Mouse (Mus musculus) Muller cell, postnatal 12 days (primary cell): ENCODE measurements around the gene Lrrc8e.

ENCODE experiments used
- DNase-seq: peaks from one replicate; pipeline ENCODE4 v3.0.0-alpha.2; 2015; ENCODE audit errors: inconsistent ontology term

The Lrrc8e gene

GRCm38 (mm10) chr8:4226739-4227347 is at the start of gene Lrrc8e:
Gene Lrrc8e, plus strand, starts transcription at chr8:4226827.
- DNase-seq = peak; percentile 73

- DNase-seq = no peak
Observed at GRCm38 (mm10) chr8:4183409-4183808, 43.2 kb upstream of the Lrrc8e start.

GRCm38 (mm10) chr8:4186151-4186550 is 40.5 kb upstream of the Lrrc8e start:
- no peak for DNase-seq

GRCm38 (mm10) chr8:4188605-4189004 is 38.0 kb upstream of the Lrrc8e start:
- DNase-seq = no peak

- DNase-seq = no peak
Observed at GRCm38 (mm10) chr8:4189031-4189722, 37.5 kb upstream of the Lrrc8e start.

- DNase-seq = peak; percentile 17
Observed at GRCm38 (mm10) chr8:4192305-4192704, 34.3 kb upstream of the Lrrc8e start.

- peak; percentile 81 for DNase-seq
Observed at GRCm38 (mm10) chr8:4192807-4193587, 33.6 kb upstream of the Lrrc8e start.

- DNase-seq = no peak
Observed at GRCm38 (mm10) chr8:4193588-4193894, 33.1 kb upstream of the Lrrc8e start.

- DNase-seq = no peak
Observed at GRCm38 (mm10) chr8:4201321-4201720, 25.3 kb upstream of the Lrrc8e start.

- DNase-seq = no peak
Observed at GRCm38 (mm10) chr8:4205246-4206123, 21.1 kb upstream of the Lrrc8e start.

GRCm38 (mm10) chr8:4206182-4207015 is 20.2 kb upstream of the Lrrc8e start:
- no peak for DNase-seq

GRCm38 (mm10) chr8:4207016-4207350 is 19.6 kb upstream of the Lrrc8e start:
- DNase-seq = no peak

GRCm38 (mm10) chr8:4211097-4211496 is 15.5 kb upstream of the Lrrc8e start:
- no peak for DNase-seq

GRCm38 (mm10) chr8:4212809-4213209 is 13.8 kb upstream of the Lrrc8e start:
- DNase-seq = peak; percentile 26

- peak; percentile 61 for DNase-seq
Observed at GRCm38 (mm10) chr8:4213210-4214005, 13.2 kb upstream of the Lrrc8e start.

GRCm38 (mm10) chr8:4214006-4214980 is 12.3 kb upstream of the Lrrc8e start:
- peak; percentile 38 for DNase-seq

- no peak for DNase-seq
Observed at GRCm38 (mm10) chr8:4216296-4216695, 10.3 kb upstream of the Lrrc8e start.

GRCm38 (mm10) chr8:4216791-4217621 is 9.6 kb upstream of the Lrrc8e start, which contains the start of gene Prr36:
Gene Prr36, minus strand, starts transcription at chr8:4217459.
- peak; percentile 46 for DNase-seq
